Mouse (Mus musculus) bone marrow, adult 2 months (tissue): ENCODE measurements around the gene Slc12a3. TPM values are rescaled to one million over a fixed set of nuclear protein-coding genes. Genes with fewer than 3 reads are reported as not detected.

Experiments
- H3K27ac ChIP-seq: fragments of 200-500 bp; 2 replicates; pipeline ENCODE4 v1.5.1; 2012; ENCODE audit warnings: low read depth, mild to moderate bottlenecking, control low read depth, inconsistent platforms, low read length; ENCODE audit not compliant: control insufficient read depth, poor library complexity, insufficient read depth
- H3K4me1 ChIP-seq: fragments of 200-500 bp; 2 replicates; pipeline ENCODE4 v1.6.1; 2011; ENCODE audit warnings: low read length; ENCODE audit not compliant: control insufficient read depth, insufficient read depth
- H3K4me3 ChIP-seq: fragments of 200-500 bp; replicated peaks from 2 replicates; pipeline ENCODE3; 2011; ENCODE audit warnings: mild to moderate bottlenecking, low read depth, low read length, control low read depth; ENCODE audit not compliant: control insufficient read depth
- CTCF ChIP-seq: fragments of 200-500 bp; IDR thresholded peaks from 2 replicates; pipeline ENCODE4 v1.5.1; 2011; ENCODE audit warnings: low read length, control low read depth; ENCODE audit not compliant: control insufficient read depth, insufficient read depth
- POLR2A ChIP-seq: fragments of 200-500 bp; IDR thresholded peaks from 2 replicates; pipeline ENCODE4 v1.6.1; 2011; ENCODE audit warnings: low read depth, mild to moderate bottlenecking, control low read depth, low read length, borderline replicate concordance; ENCODE audit not compliant: control insufficient read depth
- WGBS: fragments of 180-500 bp; shearing (Covaris S2); methylation state at CpG from one replicate; pipeline ENCODE4 v1.1.7; 2018; 5-methylcytosine and 5-hydroxymethylcytosine counted together
- polyA plus RNA-seq: library from polyadenylated mRNA; stranded (reverse); fragments of >200 nt; gene quantifications from 2 replicates; pipeline ENCODE4 v1.2.4, GENCODE M21; 2011; ENCODE audit warnings: low replicate concordance; ENCODE audit not compliant: missing spikeins, insufficient read depth, insufficient read length

The Slc12a3 gene
- polyA plus RNA-seq, 1 experiment = 11.8 TPM

GRCm38 (mm10) chr8:94320036-94320435 is 9.0 kb upstream of the Slc12a3 start:
- Histone ChIP-seq H3K27ac (no peak overlapping the region), H3K4me1 (no peaks in the 10 kb centered on the region), H3K4me3 (no peak overlapping the region)
- TF ChIP-seq CTCF (no peak), POLR2A (no peak)
- WGBS = 75% methylated on average over 2 of the region's 2 CpGs

GRCm38 (mm10) chr8:94322083-94322482 is 6.9 kb upstream of the Slc12a3 start:
- 86% methylated on average over 4 of the region's 4 CpGs for WGBS
- TF ChIP-seq CTCF (no peak), POLR2A (no peak)

GRCm38 (mm10) chr8:94323041-94323440 is 6.0 kb upstream of the Slc12a3 start:
- Histone ChIP-seq H3K4me3 (no peak overlapping the region), H3K27ac (no peak overlapping the region), H3K4me1 (no peaks in the 10 kb centered on the region)
- 70% methylated on average over 6 of the region's 6 CpGs for WGBS
- no peak for TF ChIP-seq CTCF
- no peak for TF ChIP-seq POLR2A

More at GRCm38 (mm10) chr8:94322083-94322482, 6.9 kb upstream of the Slc12a3 start:
- no peak overlapping the region for H3K27ac ChIP-seq
- no peak overlapping the region for H3K4me3 ChIP-seq
- no peaks in the 10 kb centered on the region for H3K4me1 ChIP-seq

- Histone ChIP-seq H3K4me1 (no peaks in the 10 kb centered on the region; the same call in 1 of the 2 replicates), H3K27ac (no peak overlapping the region), H3K4me3 (no peak overlapping the region)
- WGBS = 40% methylated on average over 12 of the region's 12 CpGs
- TF ChIP-seq CTCF = no peak
- no peak for TF ChIP-seq POLR2A
These were observed 4.9 kb upstream of the Slc12a3 start for GRCm38 (mm10) chr8:94324071-94324470.

GRCm38 (mm10) chr8:94326016-94326415 is 3.0 kb upstream of the Slc12a3 start:
- TF ChIP-seq POLR2A = no peak
- no peak for TF ChIP-seq CTCF
- Histone ChIP-seq H3K4me1 (peaks cover 1% of the 10 kb centered on the region; the same call in 1 of the 2 replicates), H3K27ac (no peak overlapping the region), H3K4me3 (no peak overlapping the region)
- WGBS = 74% methylated on average over 4 of the region's 4 CpGs

- no peak overlapping the region for H3K4me3 ChIP-seq
These were observed 1.7 kb downstream of the Slc12a3 start for GRCm38 (mm10) chr8:94330733-94331132.

GRCm38 (mm10) chr8:94333345-94333744 is 4.3 kb downstream of the Slc12a3 start:
- WGBS = 43% methylated on average over 5 of the region's 5 CpGs
- Histone ChIP-seq H3K27ac (no peak overlapping the region), H3K4me3 (no peak overlapping the region), H3K4me1 (peaks cover 1% of the 10 kb centered on the region; the same call in 1 of the 2 replicates)
- TF ChIP-seq CTCF (peak; percentile 44), POLR2A (no peak)

More at GRCm38 (mm10) chr8:94330733-94331132, 1.7 kb downstream of the Slc12a3 start:
- Histone ChIP-seq H3K27ac (no peak overlapping the region), H3K4me1 (peaks cover 1% of the 10 kb centered on the region; the same call in 1 of the 2 replicates)
- 18% methylated on average over 4 of the region's 4 CpGs for WGBS
- TF ChIP-seq CTCF (peak; percentile 58), POLR2A (no peak)

- WGBS = 43% methylated on average over 8 of the region's 8 CpGs
- Histone ChIP-seq H3K4me1 (peaks cover 2% of the 10 kb centered on the region; the same call in 1 of the 2 replicates), H3K4me3 (no peak overlapping the region), H3K27ac (no peak overlapping the region)
- TF ChIP-seq POLR2A = no peak
These were observed 8.6 kb downstream of the Slc12a3 start for GRCm38 (mm10) chr8:94337559-94337958.

GRCm38 (mm10) chr8:94340796-94341195 is 11.8 kb downstream of the Slc12a3 start:
- WGBS = 42% methylated on average over 7 of the region's 7 CpGs
- TF ChIP-seq CTCF (no peak), POLR2A (no peak)
- Histone ChIP-seq H3K4me1 (peaks cover 2% of the 10 kb centered on the region; the same call in 1 of the 2 replicates), H3K4me3 (no peak overlapping the region), H3K27ac (no peak overlapping the region)
